8 mouse cellular contexts compared by ENCODE assay signal in the genomic region with DNA sequence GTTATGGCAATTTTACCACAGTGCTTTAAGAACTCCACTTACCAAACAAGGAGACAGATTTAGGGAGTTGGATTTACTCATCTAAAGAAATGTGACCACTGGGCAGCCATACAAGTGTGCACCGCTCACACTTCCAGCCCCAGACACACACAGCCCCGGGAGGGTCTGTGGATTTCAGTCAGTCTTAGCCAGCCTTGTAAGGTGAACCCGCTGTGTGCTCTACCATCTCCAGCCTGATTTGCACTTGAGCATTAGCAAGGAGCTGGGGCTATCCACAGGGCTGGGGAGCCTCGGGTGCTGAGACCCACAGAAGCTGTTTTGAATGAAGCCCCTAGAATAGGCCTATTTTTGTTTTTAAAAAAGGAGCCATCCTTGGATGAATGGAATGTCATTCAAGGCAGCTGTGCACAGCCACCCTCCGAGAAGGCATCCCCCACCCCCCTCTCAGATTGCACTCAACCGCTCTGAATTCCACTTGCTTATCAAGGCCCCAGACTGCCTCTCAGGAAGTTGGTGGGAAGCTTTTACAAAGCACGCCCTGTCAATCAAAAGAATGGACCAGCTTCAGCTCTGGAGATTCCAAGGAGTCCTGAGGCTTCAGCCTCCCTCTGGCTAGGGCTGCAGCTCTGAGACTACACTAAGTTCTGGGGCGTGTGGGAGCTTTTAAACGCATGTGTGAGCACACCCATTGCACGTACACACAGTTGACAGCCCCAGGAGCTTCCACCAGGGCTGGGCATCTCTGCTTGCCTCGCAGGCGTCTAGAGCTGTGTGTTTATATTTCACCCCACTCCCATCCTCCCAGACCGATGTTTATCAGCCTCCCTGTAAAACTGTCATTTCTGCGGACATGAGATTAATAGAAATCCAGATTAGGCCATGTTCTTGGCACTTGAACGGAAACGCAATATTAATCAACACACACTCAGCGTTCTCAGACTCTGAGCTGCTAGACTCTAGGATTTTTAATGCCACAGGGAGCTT. TPM values are rescaled to one million over a fixed set of nuclear protein-coding genes. Genes with fewer than 3 reads are reported as not detected.
A peak's percentile ranks its signal among the peaks of the same experiment; 100 is the strongest.
DNase-seq lines count a peak whose midpoint lies in the region; ATAC-seq lines count a peak whose summit lies in the region.

No protein-coding gene starts in this region.

- 7% methylated on average over 17 of the region's 17 CpGs for WGBS in heart, embryonic 12.5 days
- 20% methylated on average over 17 of the region's 17 CpGs for WGBS in hindbrain, embryonic 16.5 days

- DNase-seq in heart, adult 8-10 months (ENCODE audit: low spot score), result no peak
- peak; percentile 81 for DNase-seq in embryo, embryonic 9.5 days (ENCODE audit: extremely low spot score)
- DNase-seq in lung, postnatal 25 days (ENCODE audit: low spot score), result peak; percentile 43
- no peak for DNase-seq in spleen, adult 18-20 months
- no peak for DNase-seq in gastrocnemius, postnatal 36 days
- DNase-seq in thymus, postnatal 36 days, result no peak

- H3K4me3 ChIP-seq in heart, embryonic 12.5 days, result no peak overlapping the region
- no peak overlapping the region for H3K4me3 ChIP-seq in hindbrain, embryonic 16.5 days (ENCODE audit: low read length)

- peak overlapping the region; percentile 22; the same call in 1 of the 2 replicates for H3K9ac ChIP-seq in heart, embryonic 12.5 days
- H3K9ac ChIP-seq in hindbrain, embryonic 16.5 days (ENCODE audit: low read depth, low read length), result no peak overlapping the region

- peak overlapping the region; percentile 52 for H3K4me2 ChIP-seq in heart, embryonic 12.5 days
- no peak overlapping the region for H3K4me2 ChIP-seq in hindbrain, embryonic 16.5 days (ENCODE audit: low read length)

- peak; percentile 74 for ATAC-seq in heart, embryonic 12.5 days (ENCODE audit: insufficient number of reproducible peaks, low FRiP score)
- peak; percentile 40 for ATAC-seq in hindbrain, embryonic 16.5 days

- peaks cover 21% of the 10 kb centered on the region for H3K36me3 ChIP-seq in heart, embryonic 12.5 days
- no peaks in the 10 kb centered on the region for H3K36me3 ChIP-seq in hindbrain, embryonic 16.5 days (ENCODE audit: control insufficient read depth, insufficient read depth, low read length)

- no peaks in the 10 kb centered on the region for H3K27me3 ChIP-seq in heart, embryonic 12.5 days (replicated peaks)
- H3K27me3 ChIP-seq in hindbrain, embryonic 16.5 days (replicated peaks; ENCODE audit: control insufficient read depth, insufficient read depth, low read length), result no peaks in the 10 kb centered on the region

- H3K9me3 ChIP-seq in heart, embryonic 12.5 days (replicated peaks), result no peaks in the 10 kb centered on the region
- H3K9me3 ChIP-seq in hindbrain, embryonic 16.5 days (ENCODE audit: control insufficient read depth, low read length), result no peaks in the 10 kb centered on the region

- peak overlapping the region; percentile 93 for H3K27ac ChIP-seq in heart, embryonic 12.5 days (ENCODE audit: poor library complexity, severe bottlenecking)
- peak overlapping the region; percentile 14; the same call in 1 of the 2 replicates for H3K27ac ChIP-seq in hindbrain, embryonic 16.5 days (ENCODE audit: low read depth, low read length)

- intact Hi-C loops in gastrocnemius, postnatal 36 days (cut with DNase I), result no loop called here

- H3K4me1 ChIP-seq in heart, embryonic 12.5 days (replicated peaks), result peaks cover 66% of the 10 kb centered on the region
- H3K4me1 ChIP-seq in hindbrain, embryonic 16.5 days (ENCODE audit: control insufficient read depth, insufficient read depth, low read depth, low read length), result peaks cover 25% of the 10 kb centered on the region

RNA-seq across cellular contexts. Expression of a gene that starts 57.2 kb away (rescaled TPM):
- polyA plus RNA-seq in heart, embryonic 12.5 days (2016; fragmentation: Nextera tagmentation; extraction: Ambion mirVana), result 3.2 and 3.7 TPM in 2 replicates
- total RNA-seq in heart, adult 8-10 months (2022), result 10 to 100 TPM; 23.9 to 43.8 (median 34.0) TPM
- 4.7 and 5.4 TPM in 2 replicates for polyA plus RNA-seq in hindbrain, embryonic 16.5 days (2015; fragmentation: Nextera tagmentation; extraction: Ambion mirVana)
- 10 to 100 TPM; 13.5 to 18.9 TPM for total RNA-seq in gastrocnemius, postnatal 36 days (2021)

Comparison
In these comparisons a context has a peak if more than half of its experiments do, and no peak if none do; other contexts are left out.
1. DNase-seq: peak in embryo, embryonic 9.5 days (single experiment) and lung, postnatal 25 days (single experiment); none in heart, adult 8-10 months (single experiment), spleen, adult 18-20 months (0 of 2), gastrocnemius, postnatal 36 days (0 of 2) and thymus, postnatal 36 days (0 of 2).